Mouse (Mus musculus): ENCODE data around the gene Slc22a5.
A peak's percentile ranks its signal among the peaks of the same experiment; 100 is the strongest.
"Not testable (repeated sequence)": the region's sequence is repeated elsewhere in the genome, so short reads cannot be mapped to it uniquely, and the experiment has no call there.

Slc22a5 gene

DNA sequence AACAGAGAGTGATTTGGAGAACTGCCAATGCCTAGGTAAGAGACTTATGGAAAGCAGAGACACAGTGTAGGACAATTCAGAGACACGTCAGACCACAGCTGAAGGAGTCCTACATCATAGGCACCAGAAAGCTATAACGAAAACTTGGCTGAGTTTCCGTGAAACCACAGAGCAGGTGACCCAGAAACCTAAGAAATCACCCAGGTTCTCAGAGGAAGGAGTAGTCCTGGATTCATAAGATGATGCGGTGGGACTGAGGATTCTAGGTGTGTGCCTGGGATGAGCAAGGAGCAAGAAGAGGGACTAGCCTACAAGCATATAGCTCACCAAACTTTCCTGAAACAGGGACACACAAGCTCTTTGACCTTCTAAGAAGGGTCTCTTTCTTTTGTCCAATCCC is 3.2 kb downstream of the Slc22a5 start:
- DNase-seq (ENCODE audit: low spot score in 2 of 2), result no peak

- DNase-seq (ENCODE audit: low spot score in 2 of 2), result no peak
These were observed 8.2 kb downstream of the Slc22a5 start for GRCm38 (mm10) chr11:53883287-53883686.

DNA sequence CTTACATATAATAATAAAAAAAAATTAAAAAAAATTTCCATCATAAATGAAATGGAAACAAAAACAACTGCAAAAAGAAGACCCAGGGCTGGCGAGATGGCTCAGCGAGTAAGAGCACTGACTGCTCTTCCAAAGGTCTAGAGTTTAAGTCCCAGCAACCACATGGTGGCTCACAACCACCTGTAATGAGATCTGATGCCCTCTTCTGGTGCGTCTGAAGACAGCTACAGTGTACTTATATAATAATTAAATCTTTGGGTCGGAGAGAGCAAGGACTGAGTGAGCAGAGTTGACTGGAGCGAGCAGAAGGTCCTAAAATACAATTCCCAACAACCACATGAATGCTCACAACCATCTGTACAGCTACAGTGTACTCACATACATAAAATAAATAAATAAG is 13.4 kb downstream of the Slc22a5 start:
- not testable (repeated sequence) for DNase-seq (ENCODE audit: low spot score in 2 of 2)

- DNase-seq (ENCODE audit: low spot score in 2 of 2), result no peak
These were observed 15.0 kb downstream of the Slc22a5 start for GRCm38 (mm10) chr11:53876488-53876887.

DNA sequence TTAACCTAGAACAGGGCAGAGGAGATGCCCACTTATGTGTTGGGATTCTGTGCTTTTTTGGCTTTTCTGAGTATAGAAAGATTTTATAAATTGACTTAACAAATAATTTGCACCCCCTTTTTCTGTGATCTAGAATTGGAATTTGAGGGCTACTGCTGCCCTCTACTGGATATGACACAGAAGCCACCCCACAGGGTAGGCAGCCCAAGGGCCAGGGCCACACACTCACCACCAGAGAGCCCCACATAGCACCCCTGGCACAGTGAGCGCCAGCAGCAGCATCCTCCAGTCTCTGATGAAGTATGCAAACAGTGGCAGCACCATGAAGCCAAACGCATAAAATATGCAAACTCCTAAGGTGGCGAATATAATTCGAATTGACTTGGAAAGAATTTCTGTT is 16.8 kb downstream of the Slc22a5 start:
- DNase-seq (ENCODE audit: low spot score in 2 of 2), result peak in 1 of 2 experiments; percentile 16

DNA sequence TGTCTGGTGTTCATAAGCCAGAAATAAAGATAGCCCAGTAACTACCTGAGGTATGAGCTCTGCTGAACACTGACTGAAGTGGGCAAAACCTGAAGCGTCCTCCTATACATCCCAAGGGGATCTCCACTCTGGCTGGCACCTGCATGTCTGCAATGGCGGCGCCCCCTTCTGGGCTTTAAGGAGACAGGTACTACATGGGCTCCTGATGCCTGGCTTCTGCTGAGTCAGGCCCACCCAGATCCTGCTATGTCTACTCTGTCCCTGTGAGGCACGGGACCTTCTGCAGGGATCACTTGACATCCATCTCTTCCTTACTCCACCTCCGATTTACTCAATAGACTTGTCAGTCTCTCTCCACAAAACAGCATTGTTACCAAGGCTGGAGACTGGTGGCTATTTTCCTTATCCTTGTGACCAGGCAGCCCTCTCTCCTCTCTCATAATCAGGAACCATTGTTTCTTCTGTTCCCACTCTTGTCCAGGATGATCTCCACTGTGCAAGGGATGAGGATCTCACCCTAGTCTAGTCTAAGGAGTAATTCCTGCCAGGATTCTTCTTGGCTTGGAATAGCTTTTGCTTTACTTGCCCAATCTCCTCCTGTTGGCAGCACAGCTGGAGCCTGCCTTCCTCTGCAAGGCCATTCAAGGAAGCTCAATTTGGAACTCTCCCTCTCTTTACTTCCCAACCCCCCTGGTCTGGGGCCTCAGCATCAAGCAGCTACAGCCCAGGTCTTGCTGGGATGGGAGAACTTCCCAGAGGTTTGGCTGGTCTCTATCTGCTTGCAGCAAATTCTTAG is 17.4 kb downstream of the Slc22a5 start:
- DNase-seq (ENCODE audit: low spot score in 2 of 2), result not testable (repeated sequence)

GRCm38 (mm10) chr11:53871786-53872507 is 19.5 kb downstream of the Slc22a5 start:
- DNase-seq (ENCODE audit: low spot score in 2 of 2), result no peak

- no peak for DNase-seq (ENCODE audit: low spot score in 2 of 2)
These were observed 22.3 kb downstream of the Slc22a5 start for GRCm38 (mm10) chr11:53869172-53869571.

GRCm38 (mm10) chr11:53868323-53868722 is 23.1 kb downstream of the Slc22a5 start:
- DNase-seq (ENCODE audit: low spot score in 2 of 2), result not testable (repeated sequence)

GRCm38 (mm10) chr11:53864724-53865310 is 26.6 kb downstream of the Slc22a5 start:
- DNase-seq (ENCODE audit: low spot score in 2 of 2), result not testable (repeated sequence)

DNA sequence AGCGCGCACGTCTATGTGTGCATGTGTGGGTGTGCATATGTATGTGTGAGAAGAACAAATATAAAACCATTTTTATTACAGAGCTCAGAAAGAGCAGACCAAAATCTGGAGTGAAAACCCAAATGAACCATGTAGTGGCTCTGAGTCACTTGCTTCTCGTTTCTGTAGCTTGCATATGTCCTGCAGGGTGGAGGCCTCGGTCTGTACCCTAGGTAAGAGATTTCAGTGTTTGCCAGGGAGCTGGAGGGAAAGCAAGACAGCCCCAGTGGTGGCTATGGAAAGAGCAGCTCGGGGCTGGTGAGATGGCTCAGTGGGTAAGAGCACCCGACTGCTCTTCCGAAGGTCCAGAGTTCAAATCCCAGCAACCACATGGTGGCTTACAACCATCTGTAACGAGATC is 30.5 kb downstream of the Slc22a5 start:
- DNase-seq (ENCODE audit: low spot score in 2 of 2), result not testable (repeated sequence)

GRCm38 (mm10) chr11:53858761-53859580 is 32.5 kb downstream of the Slc22a5 start, which contains the start of gene Gm12216:
Gm12216 (minus strand) TSS chr11:53859256.
- DNase-seq (ENCODE audit: low spot score in 2 of 2), result peak; percentile 31 to 53

DNA sequence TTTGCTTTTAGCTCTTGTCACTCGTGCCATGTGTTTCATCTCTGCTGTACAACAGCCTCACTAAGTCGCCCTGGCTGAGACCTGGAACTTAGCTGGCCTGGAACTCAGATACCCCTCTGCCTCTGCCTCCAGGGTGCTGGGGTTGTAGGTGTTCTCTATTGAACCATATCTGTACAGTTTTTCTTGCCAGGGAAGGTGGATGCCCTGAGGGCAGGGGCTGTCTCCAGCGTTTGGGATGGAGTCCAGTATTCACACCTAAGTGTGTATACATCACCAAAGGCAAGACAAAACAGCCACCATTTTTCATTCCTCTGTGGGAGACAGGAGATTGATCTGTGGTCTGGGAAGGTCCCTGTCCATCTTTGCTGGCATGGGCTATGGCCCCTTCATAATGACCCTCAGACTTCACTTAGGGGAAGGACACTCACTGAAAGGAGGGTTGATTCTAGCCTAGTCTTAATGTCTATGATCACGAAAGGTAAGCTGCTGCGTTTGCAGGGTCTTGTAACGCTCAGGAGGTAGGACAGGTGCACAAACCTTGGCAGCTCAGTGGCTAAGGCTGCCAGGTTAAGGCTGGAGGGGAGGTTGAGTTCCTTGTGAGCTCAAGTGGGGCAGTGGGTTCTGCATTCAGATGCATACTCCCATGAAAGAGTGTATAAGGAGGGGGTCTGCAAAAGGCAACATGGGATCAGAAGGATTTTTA is 33.3 kb downstream of the Slc22a5 start:
- DNase-seq (ENCODE audit: low spot score in 2 of 2), result no peak

GRCm38 (mm10) chr11:53853665-53854064 is 37.8 kb downstream of the Slc22a5 start:
- no peak for DNase-seq (ENCODE audit: low spot score in 2 of 2)

- peak; percentile 74 to 75 for DNase-seq (ENCODE audit: low spot score in 2 of 2)
These were observed 39.7 kb downstream of the Slc22a5 start for GRCm38 (mm10) chr11:53851795-53852194.

- peak; percentile 73 to 75 for DNase-seq (ENCODE audit: low spot score in 2 of 2)
These were observed 41.7 kb downstream of the Slc22a5 start for GRCm38 (mm10) chr11:53849588-53850320.

GRCm38 (mm10) chr11:53845680-53846079 is 45.8 kb downstream of the Slc22a5 start:
- DNase-seq (ENCODE audit: low spot score in 2 of 2), result peak; percentile 61 to 68

GRCm38 (mm10) chr11:53843106-53843505 is 48.4 kb downstream of the Slc22a5 start:
- no peak for DNase-seq (ENCODE audit: low spot score in 2 of 2)

- DNase-seq (ENCODE audit: low spot score in 2 of 2), result no peak
These were observed 49.3 kb downstream of the Slc22a5 start for GRCm38 (mm10) chr11:53842161-53842581.

DNA sequence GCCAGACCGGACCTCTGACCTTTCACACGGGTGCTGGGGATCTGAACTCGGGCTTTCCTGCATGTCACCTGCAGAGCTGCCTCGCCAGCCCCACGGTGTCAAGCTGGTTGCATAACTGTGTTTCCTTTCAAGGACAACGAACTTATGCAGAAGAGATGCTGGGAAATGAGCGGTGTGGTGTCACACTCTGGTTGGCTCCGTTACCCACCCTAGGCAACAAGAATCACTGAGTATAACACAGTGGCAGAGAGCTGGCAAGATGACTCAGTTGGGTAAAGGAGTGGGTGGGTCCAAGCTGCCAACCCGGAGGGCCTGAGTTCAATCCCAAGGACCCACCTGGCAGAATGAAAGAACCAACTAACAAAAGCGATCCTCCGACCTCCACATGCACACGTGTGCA is 49.9 kb downstream of the Slc22a5 start:
- DNase-seq (ENCODE audit: low spot score in 2 of 2), result no peak
